Mouse (Mus musculus) megakaryocyte, embryonic 14.5 days (primary cell): ENCODE results near the gene AL732309.1.

Experiments used
- FLI1 ChIP-seq: IDR thresholded peaks from 2 replicates; pipeline ENCODE4 v1.6.1; 2012; ENCODE audit warnings: low read length, inconsistent platforms, mixed read lengths
- GATA1 ChIP-seq: IDR thresholded peaks from 3 replicates; pipeline ENCODE4 v1.6.1; 2012; ENCODE audit warnings: mixed read lengths, low read length, inconsistent platforms, borderline replicate concordance

- TF ChIP-seq GATA1 (no peak), FLI1 (no peak)
Measured at GRCm38 (mm10) chr2:25263623-25264285, 17.1 kb upstream of the AL732309.1 start.
